Mouse (Mus musculus) layer of hippocampus, adult 8-10 months (tissue): ENCODE measurements around the gene Mtm1. TPM values are rescaled to one million over a fixed set of nuclear protein-coding genes. Genes with fewer than 3 reads are reported as not detected.
"Not testable (repeated sequence)": the region's sequence is repeated elsewhere in the genome, so short reads cannot be mapped to it uniquely, and the experiment has no call there.

Experiments
- DNase-seq, 2 experiments: peaks; one replicate each; pipeline ENCODE4 v3.0.0; 2022; ENCODE audit warnings: low spot score in 2 of 2
- total RNA-seq, 4 experiments: library from RNA; stranded (reverse); gene quantifications; 2 replicates each; pipeline ENCODE4 v1.2.4; 2022

Mtm1 gene
- total RNA-seq, 4 experiments from 2014 or later = 8.2 to 9.4 (median 8.6) TPM

GRCm38 (mm10) chrX:71285473-71285872, 74.9 kb downstream of the Mtm1 start:
- DNase-seq = no peak

- DNase-seq = no peak
Observed at GRCm38 (mm10) chrX:71287088-71287487, 76.5 kb downstream of the Mtm1 start.

- DNase-seq = no peak
Observed at GRCm38 (mm10) chrX:71294191-71294590, 83.6 kb downstream of the Mtm1 start.

GRCm38 (mm10) chrX:71296005-71296404, 85.4 kb downstream of the Mtm1 start:
- no peak for DNase-seq

GRCm38 (mm10) chrX:71302148-71302547, 91.6 kb downstream of the Mtm1 start:
- DNase-seq = no peak

- DNase-seq = peak in 1 of 2 experiments; percentile 28
Observed at GRCm38 (mm10) chrX:71311229-71311628, 100.7 kb downstream of the Mtm1 start.

GRCm38 (mm10) chrX:71314380-71314779, 103.8 kb downstream of the Mtm1 start:
- no peak for DNase-seq

- no peak for DNase-seq
Observed at GRCm38 (mm10) chrX:71352033-71352432, 141.5 kb downstream of the Mtm1 start.

- DNase-seq = no peak
Observed at GRCm38 (mm10) chrX:71355331-71355730, 144.8 kb downstream of the Mtm1 start.

- DNase-seq = not testable (repeated sequence)
Observed at GRCm38 (mm10) chrX:71361793-71362192, 151.2 kb downstream of the Mtm1 start.

- DNase-seq = peak; percentile 13 to 24
Observed at GRCm38 (mm10) chrX:71364062-71364461, 153.5 kb downstream of the Mtm1 start.

- peak; percentile 39 to 59 for DNase-seq
Observed at GRCm38 (mm10) chrX:71364554-71364991, 154.0 kb downstream of the Mtm1 start, which contains the start of gene Mtmr1. Mtmr1 (plus strand) TSS chrX:71364760.

GRCm38 (mm10) chrX:71365011-71365410, 154.4 kb downstream of the Mtm1 start:
- DNase-seq = peak; percentile 8 to 11

Other genes starting within 250 kb of the Mtm1 start
- 10 to 100 TPM; 28.2 to 33.0 (median 31.4) TPM for gene Mamld1, start 160.5 kb upstream of the Mtm1 start, total RNA-seq
- 10 to 100 TPM; 45.3 to 55.8 (median 55.2) TPM for gene Mtmr1, start 154.0 kb downstream of the Mtm1 start, total RNA-seq